Mouse (Mus musculus) lung, embryonic 16.5 days (tissue): Measurements from ENCODE around the gene Olfr1028. TPM values are rescaled to one million over a fixed set of nuclear protein-coding genes. Genes with fewer than 3 reads are reported as not detected.

Experiments used
- ATAC-seq: fragments of 200-750 bp; cut with Nextera tagmentation; 2 replicates; pipeline ENCODE4 v1.8.0; 2017; ENCODE audit warnings: low read depth, mild to moderate bottlenecking, moderate library complexity
- H3K27ac ChIP-seq: fragments of 300-500 bp; sonication (generic); 2 replicates; pipeline ENCODE4 v1.5.1; 2014; ENCODE audit warnings: mild to moderate bottlenecking, control low read depth, low read length
- H3K27me3 ChIP-seq: fragments of 300-500 bp; sonication (generic); 2 replicates; pipeline ENCODE4 v1.6.1; 2014; ENCODE audit warnings: low read depth, low read length, mixed read lengths; ENCODE audit not compliant: control insufficient read depth, insufficient read depth
- H3K36me3 ChIP-seq: fragments of 300-500 bp; sonication (generic); 2 replicates; pipeline ENCODE4 v1.6.1; 2014; ENCODE audit warnings: low read length; ENCODE audit not compliant: control insufficient read depth, insufficient read depth
- H3K4me1 ChIP-seq: fragments of 300-500 bp; sonication (generic); replicated peaks from 2 replicates; pipeline ENCODE4 v1.6.1; 2014; ENCODE audit warnings: low read length, mixed read lengths; ENCODE audit not compliant: control insufficient read depth, insufficient read depth
- H3K4me2 ChIP-seq: fragments of 300-500 bp; sonication (generic); 2 replicates; pipeline ENCODE4 v1.6.1; 2014; ENCODE audit warnings: low read depth, low read length, control low read depth
- H3K4me3 ChIP-seq: fragments of 300-500 bp; sonication (generic); 2 replicates; pipeline ENCODE4 v1.5.1; 2014; ENCODE audit warnings: mild to moderate bottlenecking, low read length, control low read depth
- H3K9ac ChIP-seq: fragments of 300-500 bp; sonication (generic); 2 replicates; pipeline ENCODE4 v1.6.1; 2014; ENCODE audit warnings: low read length, control low read depth
- H3K9me3 ChIP-seq: fragments of 300-500 bp; sonication (generic); 2 replicates; pipeline ENCODE4 v1.6.1; 2016; ENCODE audit warnings: low read length; ENCODE audit not compliant: control insufficient read depth
- WGBS: fragments of 180-500 bp; shearing (Covaris S2); extraction: QIAGEN DNeasy Blood & Tissue Kit; methylation state at CpG from one replicate; pipeline ENCODE4 v1.1.7; 2014; 5-methylcytosine and 5-hydroxymethylcytosine counted together
- polyA plus RNA-seq: library from polyadenylated mRNA; unstranded; fragments of >200 nt; fragmentation: Nextera tagmentation; extraction: Ambion mirVana; gene quantifications from 2 replicates; pipeline ENCODE4 v1.2.1, GENCODE M21; 2015

Gene Olfr1028
- polyA plus RNA-seq, result not detected in 2 replicates

- Histone ChIP-seq H3K27me3 (no peaks in the 10 kb centered on the region), H3K4me1 (no peaks in the 10 kb centered on the region), H3K9me3 (no peaks in the 10 kb centered on the region), H3K36me3 (no peaks in the 10 kb centered on the region), H3K4me3 (no peak within 1 kb of the TSS), H3K27ac (no peak within 1 kb of the TSS), H3K4me2 (no peak within 1 kb of the TSS), H3K9ac (no peak within 1 kb of the TSS)
- ATAC-seq, result no peak
- WGBS, result 55% methylated on average over 1 of the region's 1 CpGs
Measured at GRCm38 (mm10) chr2:85950137-85950536, at the start of gene Olfr1028. TSS of gene Olfr1028 (plus strand) at chr2:85950437.

- Histone ChIP-seq H3K27ac (no peak within 1 kb of the TSS), H3K36me3 (no peaks in the 10 kb centered on the region), H3K4me2 (no peak within 1 kb of the TSS), H3K27me3 (no peaks in the 10 kb centered on the region), H3K4me3 (no peak within 1 kb of the TSS), H3K9me3 (no peaks in the 10 kb centered on the region), H3K4me1 (no peaks in the 10 kb centered on the region), H3K9ac (no peak within 1 kb of the TSS)
- ATAC-seq, result no peak
- 85% methylated on average over 3 of the region's 3 CpGs for WGBS
Measured at GRCm38 (mm10) chr2:85904952-85905351, 45.3 kb upstream of the Olfr1028 start, which contains the start of gene Olfr1024. TSS of gene Olfr1024 (minus strand) at chr2:85905052.

- H3K4me3 ChIP-seq, result no peak overlapping the region
- no peaks in the 10 kb centered on the region for H3K9me3 ChIP-seq
- H3K36me3 ChIP-seq, result no peaks in the 10 kb centered on the region
- H3K9ac ChIP-seq, result no peak overlapping the region
- no peak overlapping the region for H3K4me2 ChIP-seq
- H3K27ac ChIP-seq, result no peak overlapping the region
- ATAC-seq, result no peak
- H3K27me3 ChIP-seq, result no peaks in the 10 kb centered on the region
- no peaks in the 10 kb centered on the region for H3K4me1 ChIP-seq
Measured at GRCm38 (mm10) chr2:85913197-85913596, 37.0 kb upstream of the Olfr1028 start.

- H3K9me3 ChIP-seq, result no peaks in the 10 kb centered on the region
- H3K27ac ChIP-seq, result no peak within 1 kb of the TSS
- H3K9ac ChIP-seq, result no peak within 1 kb of the TSS
- no peaks in the 10 kb centered on the region for H3K27me3 ChIP-seq
- H3K4me2 ChIP-seq, result no peak within 1 kb of the TSS
- no peaks in the 10 kb centered on the region for H3K4me1 ChIP-seq
- no peaks in the 10 kb centered on the region for H3K36me3 ChIP-seq
- no peak within 1 kb of the TSS for H3K4me3 ChIP-seq
- ATAC-seq, result no peak
- WGBS, result 46% methylated on average over 1 of the region's 1 CpGs
Measured at GRCm38 (mm10) chr2:85914893-85915292, 35.3 kb upstream of the Olfr1028 start, which contains the start of gene Olfr1025-ps1. TSS of gene Olfr1025-ps1 (plus strand) at chr2:85915193.

- Histone ChIP-seq H3K4me2 (no peak within 1 kb of the TSS), H3K4me3 (no peak within 1 kb of the TSS), H3K4me1 (no peaks in the 10 kb centered on the region), H3K27me3 (no peaks in the 10 kb centered on the region), H3K36me3 (no peaks in the 10 kb centered on the region), H3K9me3 (no peaks in the 10 kb centered on the region), H3K9ac (no peak within 1 kb of the TSS), H3K27ac (no peak within 1 kb of the TSS)
- ATAC-seq, result no peak
- 78% methylated on average over 3 of the region's 3 CpGs for WGBS
Measured at GRCm38 (mm10) chr2:85921258-85921657, 29.0 kb upstream of the Olfr1028 start, which contains the start of gene Olfr1026. TSS of gene Olfr1026 (plus strand) at chr2:85921558.

GRCm38 (mm10) chr2:85973595-85973994 lies 23.4 kb downstream of the Olfr1028 start, which contains the start of gene Olfr1029:
TSS of gene Olfr1029 (plus strand) at chr2:85973895.
- Histone ChIP-seq H3K27me3 (no peaks in the 10 kb centered on the region), H3K36me3 (no peaks in the 10 kb centered on the region), H3K4me3 (no peak within 1 kb of the TSS), H3K4me2 (no peak within 1 kb of the TSS), H3K9ac (no peak within 1 kb of the TSS), H3K9me3 (no peaks in the 10 kb centered on the region), H3K4me1 (no peaks in the 10 kb centered on the region), H3K27ac (no peak within 1 kb of the TSS)
- no peak for ATAC-seq
- WGBS, result 86% methylated on average over 2 of the region's 2 CpGs

GRCm38 (mm10) chr2:85978976-85979375 lies 28.7 kb downstream of the Olfr1028 start, which contains the start of gene Olfr1030:
TSS of gene Olfr1030 (plus strand) at chr2:85979276.
- H3K27me3 ChIP-seq, result no peaks in the 10 kb centered on the region
- H3K9ac ChIP-seq, result no peak within 1 kb of the TSS
- H3K27ac ChIP-seq, result no peak within 1 kb of the TSS
- H3K4me2 ChIP-seq, result no peak within 1 kb of the TSS
- WGBS, result 66% methylated on average over 1 of the region's 1 CpGs
- H3K4me1 ChIP-seq, result no peaks in the 10 kb centered on the region
- ATAC-seq, result no peak
- no peaks in the 10 kb centered on the region for H3K9me3 ChIP-seq
- H3K36me3 ChIP-seq, result no peaks in the 10 kb centered on the region
- no peak within 1 kb of the TSS for H3K4me3 ChIP-seq

- no peak for ATAC-seq
- no peaks in the 10 kb centered on the region for H3K9me3 ChIP-seq
- no peaks in the 10 kb centered on the region for H3K4me1 ChIP-seq
- H3K9ac ChIP-seq, result no peak within 1 kb of the TSS
- H3K27ac ChIP-seq, result no peak within 1 kb of the TSS
- 41% methylated on average over 3 of the region's 3 CpGs for WGBS
- H3K27me3 ChIP-seq, result no peaks in the 10 kb centered on the region
- H3K36me3 ChIP-seq, result no peaks in the 10 kb centered on the region
- H3K4me3 ChIP-seq, result no peak within 1 kb of the TSS
- H3K4me2 ChIP-seq, result no peak within 1 kb of the TSS
Measured at GRCm38 (mm10) chr2:85990004-85990403, 39.8 kb downstream of the Olfr1028 start, which contains the start of gene Olfr1031. TSS of gene Olfr1031 (plus strand) at chr2:85990304.
